Mouse (Mus musculus): ENCODE measurements around the gene Galnt18. TPM values are rescaled to one million over a fixed set of nuclear protein-coding genes. Genes with fewer than 3 reads are reported as not detected.

The Galnt18 gene
- 2.9 and 3.0 TPM in 2 replicates for polyA plus RNA-seq (2012; rRNA removed)

GRCm38 (mm10) chr7:111779504-111780242 lies at the start of gene Galnt18:
Gene Galnt18, minus strand, starts transcription at chr7:111779977.

Other genes with a start within 250 kb of the Galnt18 start
- gene Usp47, start 243.5 kb upstream of the Galnt18 start, polyA plus RNA-seq (2012; rRNA removed), result 10.6 and 11.8 TPM in 2 replicates